Mouse (Mus musculus) C3H10T1/2 (cell line): ENCODE results near the gene 4930486L24Rik. TPM values are rescaled to one million over a fixed set of nuclear protein-coding genes. Genes with fewer than 3 reads are reported as not detected.

Experiments
- polyA plus RNA-seq, 2 experiments: library from polyadenylated mRNA; unstranded; fragments of >200 nt; fragmentation: generic; extraction: Trizol; gene quantifications; one replicate each; pipeline ENCODE4 v1.2.1; 2012; ENCODE audit warnings: missing spikeins in 2 of 2

4930486L24Rik gene
- polyA plus RNA-seq, result under 1 TPM; 0.09 to 0.21 TPM

GRCm38 (mm10) chr13:60864281-60864680, at the start of gene 4930486L24Rik:
Gene 4930486L24Rik (minus strand): TSS chr13:60864475.

DNA sequence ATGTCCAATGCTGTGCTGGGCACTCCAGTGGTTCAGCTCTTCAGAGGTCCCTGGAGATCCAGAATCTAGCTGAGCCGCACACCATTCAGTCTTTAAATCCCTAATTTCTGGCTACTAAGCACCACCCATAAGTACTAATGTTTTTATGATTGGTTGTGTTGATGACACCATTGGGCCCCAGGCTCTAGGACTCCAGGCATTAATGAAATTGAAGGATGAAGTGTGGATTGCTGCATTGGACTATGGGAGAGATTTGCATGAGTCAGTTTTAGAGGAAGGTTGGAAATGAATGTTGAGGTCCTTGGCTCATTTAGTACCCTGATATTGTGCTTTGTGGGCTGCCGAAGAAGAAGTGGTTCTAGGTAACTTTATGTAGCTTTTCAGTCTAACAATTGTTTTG, 40.5 kb upstream of the 4930486L24Rik start, which contains the start of gene Tpbpb:
TSS of gene Tpbpb (minus strand) at position 101 of the 400 bp plus-strand sequence.

GRCm38 (mm10) chr13:60897328-60897727, 33.1 kb upstream of the 4930486L24Rik start, which contains the start of gene Ctla2b:
Gene Ctla2b (minus strand): TSS chr13:60897447.

DNA sequence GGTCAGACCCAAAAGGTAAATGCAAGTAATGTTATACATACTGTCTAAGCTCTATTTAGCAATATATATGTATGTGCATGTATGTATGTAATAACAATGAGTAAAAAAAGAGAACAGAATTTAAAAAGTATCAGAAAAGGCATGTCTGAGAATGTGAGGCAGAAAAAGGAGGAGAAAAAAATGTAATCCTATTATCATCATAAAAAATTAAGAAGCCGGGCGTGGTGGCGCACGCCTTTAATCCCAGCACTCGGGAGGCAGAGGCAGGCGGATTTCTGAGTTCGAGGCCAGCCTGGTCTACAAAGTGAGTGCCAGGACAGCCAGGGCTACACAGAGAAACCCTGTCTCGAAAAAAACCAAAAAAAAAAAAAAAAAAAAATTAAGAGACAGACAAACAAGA, 32.5 kb upstream of the 4930486L24Rik start, which contains the start of gene Gm49392:
TSS of gene Gm49392 (minus strand) at position 101 of the 400 bp plus-strand sequence.

DNA sequence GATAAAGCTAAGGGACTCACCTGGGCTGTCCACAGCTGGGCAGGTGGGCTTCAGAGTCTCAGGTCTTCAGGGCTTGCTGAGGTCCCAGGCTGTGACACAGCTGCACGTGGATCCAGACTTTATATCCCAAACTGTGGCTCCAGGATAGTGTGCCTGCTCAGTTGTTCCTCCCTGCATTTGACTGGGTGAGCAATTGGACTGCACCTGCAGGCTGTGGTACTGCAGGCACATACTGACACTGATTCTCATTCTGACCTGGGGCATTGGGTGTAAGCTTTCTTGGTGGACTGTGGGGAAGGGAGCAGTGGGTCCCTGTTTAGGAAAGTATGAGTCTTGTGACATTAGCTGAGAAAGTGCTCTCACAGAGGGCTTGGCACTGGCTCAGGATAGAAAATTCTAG, 61.5 kb downstream of the 4930486L24Rik start, which contains the start of gene Ctsll3:
TSS of gene Ctsll3 (minus strand) at position 101 of the 400 bp plus-strand sequence.

Other genes with a start within 250 kb of the 4930486L24Rik start
- gene BC051665, start 78.1 kb downstream of the 4930486L24Rik start, polyA plus RNA-seq, result not detected
- gene Ctsll3, start 61.6 kb downstream of the 4930486L24Rik start, polyA plus RNA-seq, result not detected
- gene Gm49392, start 32.4 kb upstream of the 4930486L24Rik start, polyA plus RNA-seq, result under 1 TPM; 0.06 to 0.08 TPM
- under 1 TPM; 0.44 to 0.57 TPM for gene Ctla2b, start 33.0 kb upstream of the 4930486L24Rik start, polyA plus RNA-seq
- gene Tpbpb, start 40.4 kb upstream of the 4930486L24Rik start, polyA plus RNA-seq, result not detected
- gene Gm49393, start 71.1 kb upstream of the 4930486L24Rik start, polyA plus RNA-seq, result not detected
- under 1 TPM; 0.29 to 0.30 TPM for gene Gm49391, start 72.1 kb upstream of the 4930486L24Rik start, polyA plus RNA-seq
- gene Ctla2a, start 72.2 kb upstream of the 4930486L24Rik start, polyA plus RNA-seq, result 1 to 10 TPM in 1 of 2 experiments, under 1 TPM in 1; 0.94 to 1.2 TPM
- not detected for gene Tpbpa, start 77.5 kb upstream of the 4930486L24Rik start, polyA plus RNA-seq
- gene Ctsj, start 141.5 kb upstream of the 4930486L24Rik start, polyA plus RNA-seq, result not detected
- gene Ctsq, start 176.2 kb upstream of the 4930486L24Rik start, polyA plus RNA-seq, result not detected